Mouse (Mus musculus) embryonic facial prominence, embryonic 14.5 days (tissue): ENCODE results near the gene Tnni2. TPM values are rescaled to one million over a fixed set of nuclear protein-coding genes. Genes with fewer than 3 reads are reported as not detected.

Source experiments
- ATAC-seq: fragments of 200-750 bp; cut with Nextera tagmentation; 2 replicates; pipeline ENCODE4 v1.8.0; 2017; ENCODE audit warnings: low read depth, moderate number of reproducible peaks, moderate TSS enrichment
- DNase-seq: peaks from one replicate; pipeline ENCODE4 v3.0.0-alpha.2; 2015; ENCODE audit warnings: low spot score
- H3K27ac ChIP-seq: fragments of 300-500 bp; sonication (generic); replicated peaks from 2 replicates; pipeline ENCODE4 v1.5.1; 2014; ENCODE audit warnings: low read depth, mild to moderate bottlenecking, low read length, moderate library complexity
- H3K27me3 ChIP-seq: fragments of 300-500 bp; sonication (generic); replicated peaks from 2 replicates; pipeline ENCODE4 v1.6.1; 2014; ENCODE audit warnings: low read length; ENCODE audit not compliant: control insufficient read depth, insufficient read depth
- H3K36me3 ChIP-seq: fragments of 300-500 bp; sonication (generic); 2 replicates; pipeline ENCODE4 v1.6.1; 2014; ENCODE audit warnings: low read length, mixed read lengths; ENCODE audit not compliant: control insufficient read depth, insufficient read depth
- H3K4me1 ChIP-seq: fragments of 300-500 bp; sonication (generic); 2 replicates; pipeline ENCODE4 v1.6.1; 2014; ENCODE audit warnings: antibody characterized with exemption, low read length; ENCODE audit not compliant: control insufficient read depth, insufficient read depth
- H3K4me2 ChIP-seq: fragments of 300-500 bp; sonication (generic); 2 replicates; pipeline ENCODE4 v1.6.1; 2014; ENCODE audit warnings: low read depth, mild to moderate bottlenecking, low read length, moderate library complexity, mixed read lengths
- H3K4me3 ChIP-seq: fragments of 300-500 bp; sonication (generic); 2 replicates; pipeline ENCODE4 v1.5.1; 2014; ENCODE audit warnings: low read depth, mild to moderate bottlenecking, low read length
- H3K9ac ChIP-seq: fragments of 300-500 bp; sonication (generic); 2 replicates; pipeline ENCODE4 v1.6.1; 2014; ENCODE audit warnings: low read depth, mild to moderate bottlenecking, low read length, moderate library complexity, mixed read lengths
- H3K9me3 ChIP-seq: fragments of 300-500 bp; sonication (generic); 2 replicates; pipeline ENCODE4 v1.6.1; 2016; ENCODE audit warnings: low read length; ENCODE audit not compliant: control insufficient read depth
- WGBS: fragments of 180-500 bp; shearing (Covaris S2); extraction: QIAGEN DNeasy Blood & Tissue Kit; methylation state at CpG from one replicate; pipeline ENCODE4 v1.1.7; 2014; 5-methylcytosine and 5-hydroxymethylcytosine counted together
- polyA plus RNA-seq: library from polyadenylated mRNA; unstranded; fragments of >200 nt; fragmentation: Nextera tagmentation; extraction: Ambion mirVana; gene quantifications from 2 replicates; pipeline ENCODE4 v1.2.1, GENCODE M21; 2014

Gene Tnni2
- polyA plus RNA-seq, 1 experiment from 2014 or later, result 564 TPM

DNA sequence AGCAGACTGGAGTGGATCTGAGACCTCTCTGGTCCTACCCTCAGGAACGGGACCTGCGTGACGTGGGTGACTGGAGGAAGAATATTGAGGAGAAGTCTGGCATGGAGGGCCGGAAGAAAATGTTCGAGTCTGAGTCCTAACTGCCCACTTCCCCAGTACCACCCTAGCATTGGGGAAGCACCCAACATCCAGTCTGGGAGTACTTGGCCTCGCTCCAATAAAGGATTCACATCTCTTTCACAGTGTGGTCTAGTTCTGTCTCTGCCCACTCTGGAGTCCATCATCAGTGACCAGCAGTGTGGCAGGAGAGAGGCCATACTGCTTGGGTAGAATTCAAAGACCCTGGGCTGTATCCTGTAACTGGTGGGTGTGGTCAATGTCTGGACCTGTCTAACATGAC lies 2.6 kb downstream of the Tnni2 start:
- ATAC-seq (no peak), DNase-seq (no peak)
- H3K27ac ChIP-seq, result no peak overlapping the region
- H3K4me2 ChIP-seq, result no peak overlapping the region
- H3K27me3 ChIP-seq, result no peaks in the 10 kb centered on the region
- H3K36me3 ChIP-seq, result no peaks in the 10 kb centered on the region
- H3K9ac ChIP-seq, result no peak overlapping the region
- peaks cover 11% of the 10 kb centered on the region for H3K4me1 ChIP-seq
- no peaks in the 10 kb centered on the region for H3K9me3 ChIP-seq
- WGBS, result 92% methylated on average over 6 of the region's 6 CpGs
- H3K4me3 ChIP-seq, result no peak overlapping the region

DNA sequence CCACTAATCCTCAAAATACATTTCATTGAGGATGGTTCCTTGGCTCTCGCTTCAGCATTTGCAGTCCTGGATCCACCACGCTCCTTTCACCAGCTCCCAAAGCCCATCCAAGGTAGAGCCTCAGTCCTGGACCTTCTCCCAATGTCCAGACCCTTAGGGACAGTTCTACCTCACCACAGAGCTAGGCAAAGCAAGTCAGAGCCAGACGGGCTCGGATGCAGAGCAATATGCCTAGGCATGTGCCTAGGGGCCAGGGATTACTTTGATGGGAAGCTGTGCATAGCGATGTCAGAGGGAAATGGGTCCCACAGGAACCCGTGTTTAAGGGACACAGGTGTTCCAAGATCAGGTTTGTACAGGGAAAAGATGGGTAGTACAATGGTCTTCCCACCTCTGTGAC lies 3.7 kb downstream of the Tnni2 start:
- Histone ChIP-seq H3K9ac (no peak overlapping the region), H3K27ac (no peak overlapping the region), H3K36me3 (no peaks in the 10 kb centered on the region), H3K4me3 (no peak overlapping the region), H3K4me1 (peaks cover 11% of the 10 kb centered on the region), H3K9me3 (no peaks in the 10 kb centered on the region), H3K4me2 (no peak overlapping the region), H3K27me3 (no peaks in the 10 kb centered on the region)
- 90% methylated on average over 6 of the region's 6 CpGs for WGBS
- ATAC-seq (no peak), DNase-seq (no peak)

- no peak overlapping the region for H3K9ac ChIP-seq
- H3K4me2 ChIP-seq, result no peak overlapping the region
- H3K27me3 ChIP-seq, result no peaks in the 10 kb centered on the region
- 0 out of 2 replicates have a peak, but pooled peaks cover 5% of the 10 kb centered on the region for H3K4me1 ChIP-seq
- no peaks in the 10 kb centered on the region for H3K36me3 ChIP-seq
- 87% methylated on average over 4 of the region's 4 CpGs for WGBS
- H3K9me3 ChIP-seq, result no peaks in the 10 kb centered on the region
- no peak for ATAC-seq
- no peak overlapping the region for H3K4me3 ChIP-seq
- no peak overlapping the region for H3K27ac ChIP-seq
- no peak for DNase-seq
These were observed 4.7 kb downstream of the Tnni2 start for GRCm38 (mm10) chr7:142446264-142446663.

DNA sequence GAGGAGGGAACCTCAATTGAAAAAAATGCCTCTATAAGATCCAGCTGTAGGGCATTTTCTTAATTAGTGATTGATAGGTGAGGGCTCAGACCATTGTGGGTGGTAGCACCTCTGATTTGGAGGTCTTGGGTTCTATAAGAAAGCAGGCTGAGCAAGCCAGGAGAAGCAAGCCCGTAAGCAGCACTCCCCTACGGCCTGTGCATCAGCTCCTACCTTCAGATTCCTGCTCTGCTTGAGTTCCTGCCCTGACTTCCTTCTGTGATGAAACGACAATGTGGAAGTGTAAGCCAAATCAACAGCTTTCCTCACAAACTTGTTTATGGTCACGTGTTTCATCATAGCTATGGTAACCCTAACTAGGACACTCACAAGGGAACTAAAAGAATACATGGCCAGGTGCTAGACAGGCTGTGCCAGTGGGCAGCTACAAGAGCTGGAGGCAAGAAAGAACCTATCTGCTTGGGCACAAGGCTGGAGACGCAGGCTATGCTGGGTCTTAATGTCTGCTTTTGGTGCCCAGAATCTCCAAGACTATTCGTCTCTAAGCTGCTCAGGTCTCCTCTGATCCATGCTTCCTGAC lies 7.5 kb downstream of the Tnni2 start:
- Histone ChIP-seq H3K27me3 (no peaks in the 10 kb centered on the region), H3K4me3 (no peak overlapping the region), H3K36me3 (no peaks in the 10 kb centered on the region), H3K9me3 (no peaks in the 10 kb centered on the region), H3K27ac (no peak overlapping the region), H3K9ac (no peak overlapping the region), H3K4me1 (no peaks in the 10 kb centered on the region), H3K4me2 (no peak overlapping the region)
- 74% methylated on average over 6 of the region's 6 CpGs for WGBS
- no peak for ATAC-seq
- no peak for DNase-seq

DNA sequence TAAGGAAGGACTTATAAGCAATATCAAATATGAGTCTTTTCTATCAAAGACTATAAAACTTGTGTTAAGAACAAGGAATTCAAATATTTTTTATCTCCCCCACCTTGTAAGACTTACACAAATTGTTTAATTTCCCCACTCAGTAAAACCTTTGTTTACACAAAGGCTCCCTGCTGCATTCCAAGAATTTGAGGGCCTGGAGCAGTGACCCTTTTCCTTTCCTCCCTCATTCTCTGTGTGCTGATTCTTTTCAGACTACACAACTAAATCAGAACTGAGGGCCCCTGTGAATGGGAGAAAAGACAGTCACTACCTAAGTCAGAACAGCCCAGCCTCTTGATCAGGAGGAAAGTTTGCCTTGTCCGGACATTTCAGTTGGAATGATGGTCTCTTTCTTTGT lies 13.1 kb downstream of the Tnni2 start:
- 9% methylated on average over 1 of the region's 1 CpGs for WGBS
- Histone ChIP-seq H3K27me3 (no peaks in the 10 kb centered on the region), H3K4me3 (no peak overlapping the region), H3K36me3 (no peaks in the 10 kb centered on the region), H3K9me3 (no peaks in the 10 kb centered on the region), H3K9ac (no peak overlapping the region), H3K27ac (peak overlapping the region; percentile 90), H3K4me2 (no peak overlapping the region), H3K4me1 (peaks cover 36% of the 10 kb centered on the region)
- DNase-seq (peak; percentile 37), ATAC-seq (no peak)

DNA sequence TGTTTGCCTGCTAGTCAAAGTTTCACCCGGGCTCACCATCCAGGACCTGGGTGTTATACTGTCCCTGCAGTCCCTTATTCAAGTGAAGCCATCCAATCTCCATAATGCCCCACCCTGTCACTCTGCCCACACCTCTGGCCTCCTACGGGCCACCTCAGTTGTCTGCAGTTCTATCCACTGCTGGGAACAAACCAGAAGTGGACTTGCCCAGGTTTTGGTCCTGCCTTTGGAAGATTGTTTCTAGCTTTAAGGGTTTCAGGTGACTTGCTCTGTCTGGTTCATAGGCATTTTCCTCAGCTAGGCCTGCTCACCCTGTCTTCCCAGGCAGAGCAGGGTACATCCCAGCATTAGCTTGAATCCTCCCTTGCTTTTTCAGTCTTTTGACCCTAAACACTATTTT lies 13.6 kb downstream of the Tnni2 start:
- Histone ChIP-seq H3K4me1 (peaks cover 36% of the 10 kb centered on the region), H3K4me2 (no peak overlapping the region), H3K27me3 (no peaks in the 10 kb centered on the region), H3K9ac (0 out of 2 replicates have a peak overlapping the region, but pooled peaks have one; percentile 12), H3K36me3 (no peaks in the 10 kb centered on the region), H3K27ac (peak overlapping the region; percentile 90), H3K4me3 (no peak overlapping the region), H3K9me3 (no peaks in the 10 kb centered on the region)
- 47% methylated on average over 2 of the region's 2 CpGs for WGBS
- DNase-seq, result no peak
- ATAC-seq, result no peak

- H3K27me3 ChIP-seq, result no peaks in the 10 kb centered on the region
- no peak for ATAC-seq
- H3K4me1 ChIP-seq, result peaks cover 36% of the 10 kb centered on the region
- WGBS, result 58% methylated on average over 3 of the region's 3 CpGs
- no peaks in the 10 kb centered on the region for H3K9me3 ChIP-seq
- no peak for DNase-seq
- no peak overlapping the region for H3K4me2 ChIP-seq
- no peaks in the 10 kb centered on the region for H3K36me3 ChIP-seq
- no peak overlapping the region for H3K4me3 ChIP-seq
- H3K9ac ChIP-seq, result no peak overlapping the region
- peak overlapping the region; percentile 98 for H3K27ac ChIP-seq
These were observed 15.2 kb downstream of the Tnni2 start for GRCm38 (mm10) chr7:142456806-142457205.

- 0 out of 2 replicates have a peak, but pooled peaks have one; percentile 27 for ATAC-seq
- no peaks in the 10 kb centered on the region for H3K36me3 ChIP-seq
- WGBS, result 6% methylated on average over 3 of the region's 3 CpGs
- H3K4me1 ChIP-seq, result peaks cover 36% of the 10 kb centered on the region
- DNase-seq, result peak; percentile 70
- H3K4me2 ChIP-seq, result no peak overlapping the region
- H3K27me3 ChIP-seq, result no peaks in the 10 kb centered on the region
- H3K27ac ChIP-seq, result peak overlapping the region; percentile 98
- no peaks in the 10 kb centered on the region for H3K9me3 ChIP-seq
- H3K4me3 ChIP-seq, result no peak overlapping the region
- peak overlapping the region; percentile 60 for H3K9ac ChIP-seq
These were observed 15.7 kb downstream of the Tnni2 start for GRCm38 (mm10) chr7:142457227-142457811.

DNA sequence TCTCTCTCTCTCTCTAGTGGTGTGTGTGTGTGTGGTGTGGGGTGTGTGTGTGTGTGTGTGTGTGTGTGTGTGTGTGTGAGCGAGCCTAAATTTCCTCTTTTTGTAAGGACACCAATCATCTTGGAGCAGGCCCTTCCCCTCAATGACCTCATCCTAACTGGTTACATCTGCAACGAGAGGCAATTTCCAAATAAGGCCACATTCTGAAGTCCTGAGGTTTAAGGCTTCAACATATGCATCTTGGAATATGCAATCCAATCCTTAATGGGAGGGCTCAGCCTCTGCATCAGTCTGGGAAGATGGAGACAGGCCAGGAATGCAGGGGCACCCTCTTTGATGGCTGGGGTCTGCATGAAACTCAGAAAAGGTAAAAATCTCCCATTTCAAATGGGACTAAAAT lies 16.4 kb downstream of the Tnni2 start:
- 2% methylated on average over 2 of the region's 2 CpGs for WGBS
- no peaks in the 10 kb centered on the region for H3K9me3 ChIP-seq
- H3K36me3 ChIP-seq, result no peaks in the 10 kb centered on the region
- H3K9ac ChIP-seq, result no peak overlapping the region
- peak overlapping the region; percentile 98 for H3K27ac ChIP-seq
- H3K4me3 ChIP-seq, result no peak overlapping the region
- no peaks in the 10 kb centered on the region for H3K27me3 ChIP-seq
- DNase-seq (peak; percentile 96), ATAC-seq (peak; percentile 85)
- peaks cover 36% of the 10 kb centered on the region for H3K4me1 ChIP-seq
- H3K4me2 ChIP-seq, result no peak overlapping the region
